Mouse (Mus musculus) megakaryocyte, embryonic 14.5 days (primary cell): ENCODE data around the gene Mical2. TPM values are rescaled to one million over a fixed set of nuclear protein-coding genes. Genes with fewer than 3 reads are reported as not detected.

Experiments used
- H3K27me3 ChIP-seq: replicated peaks from 2 replicates; pipeline ENCODE3; 2012; ENCODE audit warnings: inconsistent platforms
- H3K36me3 ChIP-seq: replicated peaks from 2 replicates; pipeline ENCODE3; 2012; ENCODE audit warnings: low read length, inconsistent platforms, mixed read lengths
- H3K4me1 ChIP-seq: 2 replicates; pipeline ENCODE4 v1.6.1; 2012; ENCODE audit warnings: inconsistent platforms
- H3K4me3 ChIP-seq: replicated peaks from 2 replicates; pipeline ENCODE3; 2012; ENCODE audit warnings: moderate library complexity, mild to moderate bottlenecking, inconsistent platforms
- H3K9me3 ChIP-seq: 2 replicates; pipeline ENCODE4 v1.6.1; 2012; ENCODE audit warnings: inconsistent platforms
- FLI1 ChIP-seq: IDR thresholded peaks from 2 replicates; pipeline ENCODE4 v1.6.1; 2012; ENCODE audit warnings: low read length, inconsistent platforms, mixed read lengths
- GATA1 ChIP-seq: IDR thresholded peaks from 3 replicates; pipeline ENCODE4 v1.6.1; 2012; ENCODE audit warnings: mixed read lengths, low read length, inconsistent platforms, borderline replicate concordance
- polyA plus RNA-seq: library from polyadenylated mRNA; stranded (reverse); fragments of >175 nt; gene quantifications from 2 replicates; pipeline ENCODE4 v1.2.3, GENCODE M21; 2012; ENCODE audit warnings: low replicate concordance; ENCODE audit not compliant: insufficient read depth

Gene Mical2
- polyA plus RNA-seq, 1 experiment, result 0.22 TPM

DNA sequence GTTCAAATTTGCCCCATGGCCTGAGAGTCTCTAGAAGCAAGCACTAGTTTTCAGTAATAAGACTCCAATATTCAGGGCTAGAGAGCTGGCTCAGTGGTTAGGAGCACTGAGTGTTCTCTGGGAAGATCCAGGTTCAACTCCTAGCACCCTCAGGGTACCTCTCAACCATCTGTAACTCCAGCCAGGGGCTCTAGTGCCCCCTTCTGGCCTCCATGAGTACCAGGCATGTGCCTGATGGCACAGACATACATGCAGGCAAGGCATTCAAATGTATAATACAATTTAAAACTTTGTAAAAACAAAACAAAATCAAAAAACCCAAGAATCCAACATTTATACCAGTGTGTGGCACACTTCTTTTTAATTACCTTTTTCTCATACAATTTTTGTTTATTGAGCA, 75.4 kb downstream of the Mical2 start:
- Histone ChIP-seq H3K36me3 (no peaks in the 10 kb centered on the region), H3K27me3 (peaks cover 4% of the 10 kb centered on the region), H3K4me1 (no peaks in the 10 kb centered on the region), H3K9me3 (0 out of 2 replicates have a peak, but pooled peaks cover 2% of the 10 kb centered on the region), H3K4me3 (no peak overlapping the region)
- no peak for TF ChIP-seq GATA1
- TF ChIP-seq FLI1, result no peak

DNA sequence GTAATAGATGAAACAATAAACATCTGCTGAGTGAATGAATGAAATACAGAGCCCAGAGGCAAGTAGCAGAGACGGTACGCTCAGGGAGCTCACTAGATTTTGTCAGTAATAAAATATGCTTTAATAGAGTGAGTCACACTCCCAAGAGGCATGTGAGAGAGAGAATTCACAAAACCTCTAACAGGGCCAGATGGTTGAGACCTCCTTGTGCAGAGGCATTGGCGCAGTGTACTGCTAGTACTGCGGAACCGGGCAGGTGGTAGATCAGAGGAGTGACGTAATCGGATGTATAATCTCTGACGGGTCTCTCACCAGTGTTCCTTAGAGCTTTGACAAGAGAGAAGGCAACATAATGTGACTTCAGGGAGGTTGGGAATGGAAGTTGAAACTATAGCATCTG, 78.7 kb downstream of the Mical2 start:
- Histone ChIP-seq H3K9me3 (0 out of 2 replicates have a peak, but pooled peaks cover 2% of the 10 kb centered on the region), H3K27me3 (peaks cover 2% of the 10 kb centered on the region), H3K36me3 (no peaks in the 10 kb centered on the region), H3K4me1 (no peaks in the 10 kb centered on the region), H3K4me3 (no peak overlapping the region)
- TF ChIP-seq FLI1 (no peak), GATA1 (no peak)

DNA sequence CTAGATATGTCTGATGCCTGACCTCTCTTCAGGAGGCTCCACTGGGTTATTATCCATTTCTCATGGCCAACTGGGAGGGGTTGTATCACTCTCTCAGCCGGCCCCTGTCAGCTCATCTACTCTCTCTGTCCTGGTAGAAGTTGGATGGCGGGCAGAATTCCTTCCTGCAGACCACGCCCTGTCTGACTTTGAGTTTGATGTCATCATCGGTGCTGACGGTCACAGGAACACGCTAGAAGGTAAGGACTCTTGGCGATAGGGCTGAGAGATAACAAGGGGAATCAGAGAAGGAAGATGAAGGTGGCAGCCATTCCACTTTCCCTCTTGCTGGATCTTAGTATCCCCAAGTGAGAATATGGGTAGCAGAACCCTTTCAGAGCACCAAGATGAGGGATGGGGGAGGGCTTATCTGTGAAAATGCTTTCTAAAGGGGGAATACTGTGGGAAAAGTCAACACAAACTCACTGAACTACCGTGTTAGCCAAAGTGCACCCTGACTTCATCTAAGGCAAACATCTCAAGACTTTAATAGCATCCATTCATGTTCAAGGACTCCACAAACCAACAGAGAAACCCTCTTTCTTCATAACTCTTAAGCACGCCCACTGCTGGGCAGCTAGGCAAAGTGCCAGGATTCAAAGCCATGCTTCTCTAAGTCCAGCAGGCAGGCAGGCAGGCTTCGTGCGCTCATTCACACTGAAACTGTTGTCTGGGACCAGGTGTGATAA, 83.8 kb downstream of the Mical2 start:
- Histone ChIP-seq H3K4me1 (no peaks in the 10 kb centered on the region), H3K27me3 (peaks cover 7% of the 10 kb centered on the region), H3K9me3 (no peaks in the 10 kb centered on the region), H3K36me3 (no peaks in the 10 kb centered on the region), H3K4me3 (no peak overlapping the region)
- TF ChIP-seq GATA1 (no peak), FLI1 (no peak)

DNA sequence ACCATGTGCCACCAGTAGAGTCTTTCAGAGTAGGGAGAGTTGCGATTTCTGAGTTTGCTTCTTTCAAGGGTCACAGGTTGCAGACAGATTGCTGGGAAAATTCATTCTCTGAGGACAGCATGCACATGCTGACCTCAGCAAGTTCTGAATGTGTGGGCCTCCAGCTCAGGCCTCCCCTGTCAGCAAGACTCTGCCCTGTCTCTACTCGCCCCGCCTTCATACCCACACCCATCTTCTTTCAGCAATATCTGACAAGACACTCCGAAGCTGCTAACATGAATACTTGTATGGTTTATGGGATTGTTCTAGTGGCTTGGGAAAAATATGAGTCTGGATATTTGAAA, 84.3 kb downstream of the Mical2 start:
- H3K9me3 ChIP-seq, result no peaks in the 10 kb centered on the region
- peaks cover 8% of the 10 kb centered on the region for H3K27me3 ChIP-seq
- no peaks in the 10 kb centered on the region for H3K36me3 ChIP-seq
- H3K4me1 ChIP-seq, result no peaks in the 10 kb centered on the region
- TF ChIP-seq GATA1, result no peak
- no peak for TF ChIP-seq FLI1
- no peak overlapping the region for H3K4me3 ChIP-seq

DNA sequence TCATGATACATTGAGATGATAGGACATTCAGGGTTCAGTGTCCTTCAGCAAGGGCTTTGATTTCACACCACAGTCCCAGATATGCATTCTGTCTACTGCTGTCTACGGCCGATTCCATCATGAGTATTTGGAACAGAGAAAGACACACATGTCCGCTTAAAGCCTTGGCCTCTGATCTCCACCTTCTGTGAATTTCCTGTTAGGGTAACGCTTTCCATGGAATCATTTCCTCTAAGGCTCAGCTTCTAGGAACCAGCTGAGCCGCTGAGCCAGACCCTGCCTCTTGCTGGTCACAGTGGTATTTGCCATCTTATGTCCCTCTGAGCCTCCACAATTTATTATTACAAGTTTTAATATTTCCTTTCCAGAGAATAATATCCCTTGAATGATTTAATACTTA, 87.6 kb downstream of the Mical2 start:
- H3K27me3 ChIP-seq, result peaks cover 17% of the 10 kb centered on the region

DNA sequence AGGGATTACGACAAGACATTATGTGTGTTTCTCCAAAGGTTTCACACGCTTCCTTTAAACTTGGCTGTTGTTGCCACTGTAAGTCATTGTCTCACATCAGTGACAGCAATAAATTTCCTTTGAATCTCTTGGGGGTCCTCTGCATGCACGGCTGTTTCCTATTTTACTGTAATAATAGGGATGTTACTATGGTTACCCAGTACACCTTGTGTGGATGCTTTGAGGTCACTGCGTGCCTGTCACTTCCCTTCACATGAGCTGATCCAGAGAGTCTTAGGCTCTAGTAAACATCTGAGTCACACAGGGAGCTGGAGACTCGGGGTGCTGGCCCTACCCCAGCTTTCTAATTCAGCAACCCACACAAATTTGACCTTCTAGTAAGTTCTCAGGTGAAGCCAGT, 88.0 kb downstream of the Mical2 start:
- H3K36me3 ChIP-seq, result no peaks in the 10 kb centered on the region

More for the DNA sequence above, 87.6 kb downstream of the Mical2 start:
- no peaks in the 10 kb centered on the region for H3K9me3 ChIP-seq
- no peak overlapping the region for H3K4me3 ChIP-seq
- no peak for TF ChIP-seq FLI1
- no peak for TF ChIP-seq GATA1
- H3K4me1 ChIP-seq, result no peaks in the 10 kb centered on the region
- no peaks in the 10 kb centered on the region for H3K36me3 ChIP-seq

DNA sequence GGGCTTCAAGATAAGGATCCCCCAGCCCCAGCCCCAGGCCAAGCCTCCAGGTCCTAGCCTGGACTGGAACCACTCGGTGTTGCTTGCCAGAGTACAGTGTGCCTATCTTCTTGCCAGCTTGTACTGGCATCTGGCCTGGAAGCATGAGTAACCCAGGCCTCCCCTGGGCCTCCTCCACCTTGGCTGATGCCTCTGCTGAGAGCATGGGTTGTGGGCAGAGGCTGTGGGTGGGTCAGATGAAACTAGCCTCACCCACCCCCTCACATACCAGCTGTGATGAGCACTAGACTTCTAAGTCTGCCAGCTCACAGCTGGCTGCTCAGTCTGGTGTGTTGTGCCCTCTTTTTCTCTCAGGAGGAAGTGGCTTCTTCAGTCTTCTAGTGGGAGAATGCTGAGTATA, 90.6 kb downstream of the Mical2 start:
- H3K27me3 ChIP-seq, result peaks cover 16% of the 10 kb centered on the region
- no peak for TF ChIP-seq GATA1
- TF ChIP-seq FLI1, result no peak
- no peaks in the 10 kb centered on the region for H3K9me3 ChIP-seq
- H3K4me1 ChIP-seq, result no peaks in the 10 kb centered on the region
- H3K36me3 ChIP-seq, result no peaks in the 10 kb centered on the region
- H3K4me3 ChIP-seq, result no peak overlapping the region

More for the DNA sequence above, 88.0 kb downstream of the Mical2 start:
- Histone ChIP-seq H3K9me3 (no peaks in the 10 kb centered on the region), H3K4me3 (no peak overlapping the region), H3K4me1 (no peaks in the 10 kb centered on the region), H3K27me3 (peaks cover 19% of the 10 kb centered on the region)
- TF ChIP-seq GATA1 (no peak), FLI1 (no peak)

DNA sequence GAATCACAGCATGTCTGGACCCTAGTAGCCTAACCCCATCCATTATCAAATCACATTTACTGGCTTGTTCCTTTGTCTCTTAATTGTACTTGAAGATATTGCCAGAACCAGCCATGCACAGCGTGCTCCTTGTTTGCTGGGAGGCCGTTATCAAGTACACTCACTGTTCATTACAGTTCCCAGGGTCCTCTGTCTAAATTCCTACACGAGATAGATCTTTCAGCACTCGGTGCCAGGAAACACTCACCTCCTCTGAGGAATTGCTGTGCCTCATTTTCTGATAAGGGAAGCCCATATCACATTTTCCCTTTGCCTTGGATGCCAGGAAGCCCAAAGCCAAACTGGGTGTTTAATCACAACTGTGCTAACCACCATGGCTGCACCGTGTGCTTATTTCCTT, 91.8 kb downstream of the Mical2 start:
- Histone ChIP-seq H3K4me1 (peaks cover 5% of the 10 kb centered on the region), H3K4me3 (no peak overlapping the region), H3K9me3 (no peaks in the 10 kb centered on the region), H3K36me3 (no peaks in the 10 kb centered on the region), H3K27me3 (peaks cover 21% of the 10 kb centered on the region)
- TF ChIP-seq FLI1, result no peak
- no peak for TF ChIP-seq GATA1

DNA sequence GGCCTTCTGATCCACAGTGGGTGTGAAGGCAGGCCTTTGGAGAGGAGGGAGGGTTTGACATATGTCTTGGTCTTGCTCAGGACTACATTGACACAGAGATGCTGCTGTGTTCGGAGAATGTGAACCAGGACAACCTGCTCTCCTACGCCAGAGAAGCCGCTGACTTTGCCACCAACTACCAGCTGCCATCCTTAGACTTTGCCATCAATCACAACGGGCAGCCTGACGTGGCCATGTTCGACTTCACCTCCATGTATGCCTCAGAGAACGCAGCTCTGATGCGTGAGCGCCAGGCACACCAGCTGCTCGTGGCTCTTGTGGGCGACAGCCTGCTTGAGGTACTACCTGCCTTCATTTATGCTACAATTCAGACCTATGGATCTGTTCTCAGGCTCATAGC, 92.7 kb downstream of the Mical2 start:
- Histone ChIP-seq H3K4me1 (peaks cover 6% of the 10 kb centered on the region), H3K27me3 (peaks cover 23% of the 10 kb centered on the region), H3K9me3 (no peaks in the 10 kb centered on the region), H3K4me3 (no peak overlapping the region), H3K36me3 (no peaks in the 10 kb centered on the region)
- TF ChIP-seq GATA1 (no peak), FLI1 (no peak)

DNA sequence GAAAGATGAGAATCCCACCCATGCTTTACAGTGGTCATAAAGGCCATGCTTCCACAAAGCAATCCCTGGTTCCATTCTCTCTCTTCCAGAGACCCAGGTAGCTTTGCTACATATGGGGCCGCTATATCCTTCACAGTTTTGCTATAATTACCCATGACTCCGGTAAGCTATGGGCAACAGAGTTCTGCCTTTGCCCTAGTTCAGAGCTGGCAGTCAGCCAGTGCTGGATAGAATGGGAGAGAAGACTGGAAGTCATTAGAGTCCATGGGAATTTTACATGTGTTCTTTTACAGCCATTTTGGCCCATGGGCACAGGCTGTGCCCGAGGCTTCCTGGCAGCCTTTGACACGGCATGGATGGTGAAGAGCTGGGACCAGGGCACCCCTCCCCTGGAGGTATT, 93.8 kb downstream of the Mical2 start:
- Histone ChIP-seq H3K4me3 (no peak overlapping the region), H3K36me3 (no peaks in the 10 kb centered on the region), H3K4me1 (peaks cover 6% of the 10 kb centered on the region), H3K27me3 (peaks cover 22% of the 10 kb centered on the region), H3K9me3 (no peaks in the 10 kb centered on the region)
- TF ChIP-seq FLI1 (no peak), GATA1 (no peak)
